Mouse (Mus musculus): ENCODE measurements around the gene Rpl7l1. TPM values are rescaled to one million over a fixed set of nuclear protein-coding genes. Genes with fewer than 3 reads are reported as not detected.
"Not testable (repeated sequence)": the region's sequence is repeated elsewhere in the genome, so short reads cannot be mapped to it uniquely, and the experiment has no call there.

The Rpl7l1 gene
- total RNA-seq, 1 experiment from 2014 or later, result 61.3 TPM

DNA sequence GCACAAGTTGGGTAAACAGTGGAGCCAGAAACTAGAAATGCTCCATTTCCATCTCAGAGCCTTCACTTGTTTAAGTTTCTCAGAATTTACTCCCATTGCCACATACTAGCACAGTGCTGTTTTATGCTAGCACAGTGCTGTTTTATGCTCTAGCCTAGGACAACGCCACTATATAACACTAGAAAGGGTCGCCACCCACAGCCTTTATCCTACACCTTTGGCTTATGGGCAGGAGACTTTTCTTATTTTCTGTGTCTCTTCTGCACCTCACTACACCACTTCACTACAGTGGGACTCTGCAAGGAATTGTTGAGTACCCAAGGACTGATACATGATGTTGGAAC, 722 bp upstream of the Rpl7l1 start:
- ATAC-seq (ENCODE audit: extremely low read depth, insufficient number of reproducible peaks, low FRiP score, poor library complexity, severe bottlenecking), result no peak

DNA sequence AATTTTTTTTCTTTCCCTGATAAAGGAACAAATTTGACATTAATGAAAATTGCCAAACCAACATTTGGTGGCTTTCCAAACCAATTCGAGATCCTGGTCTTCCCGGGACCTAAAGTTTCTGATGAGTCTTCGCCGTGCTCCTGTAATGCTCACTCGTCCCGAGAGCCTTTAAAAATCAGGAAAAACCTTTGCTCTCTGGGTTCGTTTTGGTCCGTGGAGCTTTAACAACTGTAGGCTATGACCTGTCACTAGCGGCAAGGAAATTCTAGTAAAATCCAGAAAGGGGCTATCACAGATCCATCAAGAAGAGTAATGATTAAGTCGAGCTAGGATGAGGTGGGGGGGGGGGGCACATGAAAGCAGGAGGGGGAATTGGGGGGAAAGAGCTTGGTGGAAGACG, 596 bp downstream of the Rpl7l1 start:
- ATAC-seq (ENCODE audit: extremely low read depth, insufficient number of reproducible peaks, low FRiP score, poor library complexity, severe bottlenecking), result no peak

DNA sequence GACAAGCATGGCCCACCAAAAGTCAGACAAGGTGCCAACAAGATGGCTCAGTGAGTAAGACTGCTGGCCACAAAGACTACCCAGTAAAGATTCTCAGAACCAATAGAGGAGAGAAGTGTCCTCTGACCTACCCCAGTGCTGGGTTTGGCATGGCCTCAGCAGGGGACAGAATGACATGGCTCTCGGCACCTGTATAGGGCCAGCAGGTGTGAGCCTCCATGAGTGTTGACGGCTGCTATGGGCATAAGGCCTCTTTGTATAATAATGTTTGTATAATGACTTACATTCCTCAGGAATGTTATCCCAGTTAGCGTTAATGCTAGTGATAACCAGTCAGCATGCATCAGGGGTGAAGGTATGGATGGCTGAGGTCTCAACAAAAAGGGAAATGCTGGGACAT, 6.4 kb downstream of the Rpl7l1 start:
- ATAC-seq (ENCODE audit: extremely low read depth, insufficient number of reproducible peaks, low FRiP score, poor library complexity, severe bottlenecking), result no peak

DNA sequence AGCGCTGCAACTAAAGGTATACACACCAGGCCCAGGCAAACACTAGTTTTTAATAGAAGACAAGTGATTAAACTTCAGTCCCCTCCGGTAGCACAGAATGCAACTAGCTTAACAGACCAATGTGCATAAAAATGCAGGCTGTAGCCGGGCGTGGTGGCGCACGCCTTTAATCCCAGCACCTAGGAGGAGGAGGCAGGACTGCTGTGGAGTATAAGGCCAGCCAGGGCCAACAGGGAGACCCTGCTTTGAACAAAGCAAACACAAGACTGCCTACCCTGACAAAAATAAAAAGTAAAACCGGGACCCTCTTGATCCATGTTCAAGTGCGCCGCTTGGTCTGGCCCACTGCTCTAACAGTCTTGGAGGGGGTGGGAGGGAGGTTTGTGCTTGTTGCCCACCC, 7.4 kb downstream of the Rpl7l1 start:
- no peak for ATAC-seq (ENCODE audit: extremely low read depth, insufficient number of reproducible peaks, low FRiP score, poor library complexity, severe bottlenecking)

DNA sequence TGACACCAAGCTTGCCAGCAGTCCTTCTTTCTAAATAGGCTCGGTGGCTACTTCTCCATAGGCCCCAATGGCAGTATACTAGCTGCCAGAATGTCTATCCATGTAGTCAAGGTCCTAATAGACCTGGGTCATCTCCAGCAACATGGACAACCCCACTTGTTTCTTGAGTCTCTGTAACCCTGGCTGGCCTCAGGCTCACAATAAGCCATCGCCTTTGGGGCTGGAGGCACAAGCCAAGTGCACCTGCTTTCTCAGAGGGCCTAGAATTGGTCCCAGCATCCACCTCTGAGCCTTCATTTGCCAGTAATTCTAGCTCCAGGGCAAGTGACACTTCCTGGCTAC, 8.4 kb downstream of the Rpl7l1 start:
- ATAC-seq (ENCODE audit: extremely low read depth, insufficient number of reproducible peaks, low FRiP score, poor library complexity, severe bottlenecking), result no peak

DNA sequence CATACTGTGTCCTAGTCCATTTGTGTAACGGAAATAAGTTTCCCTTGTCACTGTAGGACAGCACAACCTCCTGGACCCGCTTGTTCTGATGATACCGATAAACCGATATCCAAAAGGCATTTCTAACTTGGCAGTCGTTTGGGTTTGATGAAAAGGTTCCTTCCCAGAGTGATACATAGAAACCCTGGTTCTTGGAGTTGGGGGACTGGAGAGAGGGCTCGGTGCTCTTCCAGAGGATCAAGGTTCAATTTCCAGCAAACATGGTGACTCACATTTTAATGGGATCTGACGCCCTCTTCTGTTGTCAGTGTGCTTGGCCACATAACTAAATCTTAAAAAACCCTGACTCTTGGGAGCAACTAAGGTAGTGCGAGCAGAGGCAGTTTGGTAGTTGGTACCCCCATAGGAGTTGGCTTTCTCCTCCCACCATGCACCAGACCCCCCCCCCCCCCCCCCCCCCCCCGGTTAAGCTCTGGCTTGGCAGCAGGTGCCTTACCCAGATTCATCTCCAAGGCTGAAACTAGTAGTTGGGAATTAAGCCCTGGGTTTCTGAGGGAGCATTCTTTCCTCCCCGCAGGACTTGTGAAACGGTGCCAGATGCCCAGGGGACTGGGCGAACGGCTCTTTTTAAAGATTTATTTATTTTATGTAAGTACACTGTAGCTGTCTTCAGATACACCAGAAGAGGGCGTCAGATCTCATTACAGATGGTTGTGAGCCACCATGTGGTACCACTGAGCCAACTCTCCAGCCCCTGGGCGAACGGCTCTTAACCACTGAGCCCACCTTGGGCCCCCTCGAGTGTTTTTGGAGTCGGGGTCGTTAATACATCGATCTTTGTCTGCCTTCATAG, 9.0 kb downstream of the Rpl7l1 start:
- ATAC-seq (ENCODE audit: extremely low read depth, insufficient number of reproducible peaks, low FRiP score, poor library complexity, severe bottlenecking), result no peak

DNA sequence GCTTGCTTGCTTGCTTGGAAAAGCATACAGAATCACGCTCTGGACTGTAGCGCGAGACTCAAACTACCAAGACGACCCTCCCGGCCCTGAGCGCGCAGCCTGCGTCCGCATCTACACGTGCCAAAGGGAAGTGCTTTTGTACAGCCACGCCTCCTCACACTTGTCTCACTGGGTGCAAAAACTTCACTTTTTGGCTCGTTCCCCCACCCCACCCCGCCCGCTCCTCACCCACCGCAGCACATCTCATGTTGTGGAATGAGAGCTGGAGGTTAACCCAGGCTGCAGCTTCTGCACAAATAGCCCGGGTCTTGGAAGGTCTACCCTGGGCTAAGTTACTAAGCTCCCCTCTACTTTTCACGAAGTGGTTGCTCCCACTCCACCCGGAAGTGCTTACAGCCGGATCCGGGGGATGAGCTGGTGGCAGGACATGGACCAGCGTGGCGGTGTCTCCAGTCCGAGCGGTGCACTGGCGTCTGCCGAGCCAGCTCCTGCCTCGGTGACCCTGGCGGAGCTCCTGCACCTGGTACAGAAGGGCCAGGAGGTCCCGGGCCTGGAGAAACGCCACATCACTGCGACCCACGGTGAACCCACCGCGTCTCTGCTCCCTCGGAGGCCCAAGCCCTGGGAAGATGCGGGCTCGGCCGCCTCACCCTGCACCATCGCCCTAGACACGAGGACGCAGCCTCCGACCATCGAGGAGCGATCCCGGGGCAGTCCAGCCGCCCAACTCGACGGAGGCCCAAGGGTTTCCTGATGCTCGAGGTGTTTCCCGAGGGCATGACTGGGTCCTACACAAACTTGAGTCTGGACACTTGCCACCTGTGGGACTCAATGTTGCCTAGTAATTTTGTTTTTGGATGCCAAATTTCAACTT, 9.8 kb downstream of the Rpl7l1 start, which contains the start of gene 2310039H08Rik:
Gene 2310039H08Rik, plus strand, starts transcription at position 232 of the 874 bp plus-strand sequence.
- ATAC-seq (ENCODE audit: extremely low read depth, insufficient number of reproducible peaks, low FRiP score, poor library complexity, severe bottlenecking), result peak; percentile 81

DNA sequence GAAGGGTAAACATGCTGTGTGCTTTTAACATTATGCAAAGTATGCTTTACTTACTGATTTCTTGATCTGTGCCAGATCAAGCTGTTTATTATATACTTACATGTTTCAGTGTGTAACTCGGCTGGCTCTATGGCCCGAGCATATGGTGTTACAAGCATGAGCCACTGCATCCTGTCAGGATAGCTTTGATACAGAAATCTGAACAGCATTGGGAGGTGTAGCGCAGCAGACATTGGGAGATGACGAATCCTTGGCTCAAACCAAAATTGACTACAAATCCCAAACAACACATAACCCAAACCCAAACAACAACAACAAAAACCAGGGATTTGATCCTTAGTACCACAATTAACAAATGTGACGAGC, 10.5 kb downstream of the Rpl7l1 start:
- ATAC-seq (ENCODE audit: extremely low read depth, insufficient number of reproducible peaks, low FRiP score, poor library complexity, severe bottlenecking), result no peak

DNA sequence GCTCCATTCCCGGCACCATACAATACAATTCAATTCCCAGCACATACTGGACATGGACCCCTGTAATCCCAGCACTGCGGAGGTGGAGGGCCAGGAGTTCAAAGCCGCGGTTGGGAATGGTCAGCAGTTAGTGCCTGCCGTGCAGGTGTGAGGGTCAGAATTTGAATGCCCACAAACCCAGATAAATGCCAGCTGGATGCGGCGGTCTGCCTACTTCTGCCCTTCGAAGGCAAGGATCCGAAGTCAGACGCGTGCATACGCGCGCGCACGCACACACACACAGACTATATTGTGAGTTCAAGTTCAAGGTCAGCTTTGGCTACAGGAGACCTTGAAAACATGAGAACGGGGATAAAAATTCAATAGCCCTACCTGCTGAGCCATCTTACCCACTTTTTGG, 10.9 kb downstream of the Rpl7l1 start:
- ATAC-seq (ENCODE audit: extremely low read depth, insufficient number of reproducible peaks, low FRiP score, poor library complexity, severe bottlenecking), result no peak

DNA sequence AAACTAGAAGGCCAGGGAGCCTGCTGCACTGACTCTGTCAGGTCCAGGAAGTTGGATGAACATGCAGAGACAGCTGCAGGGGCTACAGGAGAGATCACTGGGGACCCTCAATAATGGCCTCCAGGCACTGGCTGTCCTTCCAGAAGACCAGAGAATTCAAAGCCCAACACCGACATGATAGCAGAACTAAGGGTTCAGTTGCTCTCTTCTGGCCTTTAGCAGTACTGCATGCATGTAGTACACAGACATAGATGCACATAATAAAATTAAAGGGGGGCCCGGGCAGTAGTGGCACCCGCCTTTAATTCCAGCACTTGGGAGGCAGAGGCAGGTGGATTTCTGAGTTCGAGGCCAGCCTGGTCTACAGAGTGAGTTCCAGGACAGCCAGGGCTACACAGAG, 11.4 kb downstream of the Rpl7l1 start:
- ATAC-seq (ENCODE audit: extremely low read depth, insufficient number of reproducible peaks, low FRiP score, poor library complexity, severe bottlenecking), result no peak

DNA sequence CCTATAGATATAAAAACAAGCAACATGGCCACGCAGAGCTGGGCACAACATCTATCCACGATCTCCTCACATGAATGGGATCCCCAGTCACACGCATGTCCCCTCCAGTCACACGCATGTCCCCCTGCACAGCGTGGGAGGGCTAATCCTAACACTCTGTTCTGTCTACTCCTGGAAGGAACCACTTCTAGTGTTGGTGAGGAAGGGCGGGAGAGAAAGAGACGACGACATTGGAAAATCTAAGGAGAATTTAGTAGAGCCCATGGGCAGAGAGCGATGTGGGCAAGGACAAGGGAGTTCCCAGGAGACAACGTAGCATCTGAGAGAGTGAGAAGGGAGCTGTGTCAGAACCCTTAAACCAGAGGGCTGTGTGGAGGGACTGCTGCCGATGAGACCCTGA, 11.9 kb downstream of the Rpl7l1 start:
- no peak for ATAC-seq (ENCODE audit: extremely low read depth, insufficient number of reproducible peaks, low FRiP score, poor library complexity, severe bottlenecking)

DNA sequence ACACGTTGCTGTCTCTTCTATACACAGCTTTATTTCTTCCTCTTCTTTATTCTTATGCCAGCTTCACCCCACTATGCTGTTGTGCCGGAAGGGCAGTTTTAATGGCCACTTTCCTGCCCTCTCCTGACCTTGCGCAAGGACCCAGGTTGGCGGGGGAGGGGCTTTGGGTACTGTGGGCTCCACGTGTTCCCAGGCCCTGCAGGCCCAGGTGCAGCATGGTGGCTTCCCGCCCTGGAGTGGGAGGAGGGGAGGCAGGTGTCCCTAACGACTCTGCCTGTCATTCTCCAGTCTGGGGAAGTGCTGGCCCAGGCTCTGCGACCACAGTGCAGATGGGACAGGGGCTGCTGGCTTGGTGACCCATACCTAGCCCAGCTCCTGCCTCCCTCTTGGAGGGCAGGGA, 14.6 kb downstream of the Rpl7l1 start:
- ATAC-seq (ENCODE audit: extremely low read depth, insufficient number of reproducible peaks, low FRiP score, poor library complexity, severe bottlenecking), result no peak

DNA sequence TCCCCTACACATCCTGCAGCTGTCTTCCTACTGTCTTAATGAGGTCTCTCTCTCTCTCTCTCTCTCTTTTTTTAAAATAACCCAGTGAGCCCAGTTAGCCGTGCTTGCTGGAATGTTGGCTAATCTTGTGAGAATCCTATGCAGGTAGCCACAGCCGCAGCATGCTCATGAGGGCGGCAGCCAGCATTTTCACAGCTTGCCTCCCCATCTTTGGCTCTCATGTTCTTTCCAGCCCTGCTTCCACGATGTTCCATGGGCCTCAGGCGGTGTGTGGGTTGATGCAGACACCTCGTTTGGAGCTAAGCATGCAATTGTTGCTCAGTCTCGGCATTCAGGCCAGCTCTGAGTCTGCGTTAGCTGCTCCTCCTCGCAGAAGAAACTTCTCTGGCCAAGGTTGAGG, 17.6 kb downstream of the Rpl7l1 start:
- not testable (repeated sequence) for ATAC-seq (ENCODE audit: extremely low read depth, insufficient number of reproducible peaks, low FRiP score, poor library complexity, severe bottlenecking)

DNA sequence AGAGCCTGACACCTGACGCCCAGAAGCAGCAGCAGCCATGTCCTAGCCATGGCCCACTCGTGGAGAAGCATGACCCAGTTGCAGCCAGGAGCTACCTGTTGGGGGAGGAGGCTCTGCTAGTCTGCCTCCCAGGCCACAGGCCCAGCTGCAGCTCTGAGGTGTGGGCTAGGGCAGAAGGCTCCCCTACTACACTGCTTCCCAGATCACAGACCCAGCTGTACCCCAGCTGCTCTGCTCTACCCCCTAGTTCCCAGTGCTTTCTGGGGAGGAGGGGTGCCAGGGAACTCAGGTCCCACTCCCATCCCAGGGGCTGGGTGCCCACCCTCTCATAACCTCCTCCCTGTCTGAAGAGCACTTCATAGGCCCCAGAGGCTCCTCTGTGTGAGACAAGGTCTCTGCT, 18.9 kb downstream of the Rpl7l1 start, which contains the start of gene Ptcra:
Gene Ptcra, minus strand, starts transcription at position 169 of the 400 bp plus-strand sequence.
- no peak for ATAC-seq (ENCODE audit: extremely low read depth, insufficient number of reproducible peaks, low FRiP score, poor library complexity, severe bottlenecking)

DNA sequence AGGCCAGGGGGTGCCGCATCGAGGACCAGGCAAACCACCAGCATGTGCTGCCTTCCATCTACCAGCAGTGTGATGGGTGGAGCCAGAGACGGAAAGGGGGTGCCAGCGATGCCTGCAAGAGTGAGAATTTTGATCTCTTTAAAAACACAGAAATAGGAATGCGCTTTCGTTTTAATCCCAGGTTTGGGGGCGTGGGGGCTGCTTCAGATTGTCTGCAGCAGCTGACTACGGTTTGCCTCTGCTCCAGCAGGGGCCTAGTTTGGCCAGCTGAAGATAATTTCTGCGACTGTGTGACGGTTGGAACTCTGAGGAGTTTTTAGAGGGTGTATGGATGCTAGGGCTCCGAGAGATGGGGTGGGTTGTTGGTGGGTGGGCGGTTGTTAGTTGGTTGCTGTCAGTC, 23.7 kb downstream of the Rpl7l1 start:
- ATAC-seq (ENCODE audit: extremely low read depth, insufficient number of reproducible peaks, low FRiP score, poor library complexity, severe bottlenecking), result no peak

DNA sequence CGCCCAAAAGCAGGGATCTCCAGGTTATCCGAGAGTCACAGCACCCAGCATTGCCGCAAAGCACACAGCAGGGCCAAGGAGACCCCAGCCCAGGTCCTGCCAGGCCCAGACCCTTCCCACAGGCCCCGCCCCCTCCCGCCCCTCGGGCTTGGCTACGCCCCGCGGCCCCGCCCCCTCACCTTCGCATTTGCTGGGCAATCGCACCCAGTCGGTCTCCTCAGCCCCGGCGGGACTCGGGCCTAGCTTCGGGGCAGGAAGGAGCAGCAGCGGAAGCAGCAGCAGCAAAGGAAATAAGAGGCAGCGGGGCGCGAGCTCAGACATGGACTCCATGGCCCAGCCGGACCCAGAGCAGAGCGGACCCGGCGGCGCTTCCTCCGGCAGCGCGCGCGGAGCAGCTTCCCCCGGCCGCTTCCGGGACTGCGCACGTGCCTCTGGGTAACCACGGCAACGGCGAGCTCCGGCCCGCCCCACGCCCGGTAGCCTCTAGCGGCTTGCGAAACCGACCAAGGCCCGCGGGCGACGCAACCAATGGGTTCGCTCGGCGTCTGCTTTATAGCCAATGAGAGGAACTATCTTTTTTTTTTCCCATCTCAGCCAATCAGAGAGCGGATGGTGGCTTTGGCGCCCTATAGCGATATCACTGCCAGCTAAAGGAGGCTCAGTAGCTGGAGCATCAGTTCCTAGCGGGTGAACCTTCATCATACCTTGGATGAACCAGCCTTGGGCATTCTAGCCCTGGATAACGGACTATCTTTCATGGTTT, 30.5 kb downstream of the Rpl7l1 start, which contains the start of gene Cnpy3:
Gene Cnpy3, minus strand, starts transcription at position 421 of the 763 bp plus-strand sequence.
- ATAC-seq (ENCODE audit: extremely low read depth, insufficient number of reproducible peaks, low FRiP score, poor library complexity, severe bottlenecking), result peak; percentile 87

DNA sequence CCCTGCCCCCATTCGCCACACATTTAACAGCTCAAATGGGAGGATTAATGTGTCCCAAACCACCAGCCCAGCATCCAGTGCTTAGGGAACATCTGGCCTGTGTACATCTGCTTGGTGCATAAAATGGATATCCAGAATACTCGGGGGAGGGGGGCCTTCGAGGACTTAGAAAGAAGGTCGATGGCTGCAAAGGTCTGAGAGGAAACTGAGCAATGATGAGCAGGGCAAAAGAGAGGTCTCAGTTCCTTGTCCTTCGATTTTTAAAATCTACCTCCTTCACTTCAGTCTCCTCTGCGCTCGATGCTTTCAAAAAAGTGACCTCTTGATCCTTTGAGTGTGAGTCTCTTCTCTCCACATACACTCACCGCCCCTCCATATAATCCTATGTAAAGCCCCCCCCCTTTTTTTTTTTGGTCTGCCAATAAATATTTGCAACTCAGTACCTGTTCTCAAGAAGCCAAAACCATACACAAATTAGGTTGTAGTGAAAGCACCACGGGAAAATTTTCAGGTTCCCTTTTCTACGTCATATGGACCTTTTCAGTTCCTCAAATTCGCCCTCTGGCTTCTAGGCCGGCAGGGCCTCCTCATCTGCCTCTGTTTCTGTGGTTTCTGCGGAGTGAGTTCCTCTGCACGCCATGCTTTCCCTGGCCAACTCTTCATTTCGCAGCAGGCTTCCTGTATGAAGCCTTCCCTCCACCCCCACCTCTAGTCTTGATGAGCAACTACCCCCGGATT, 31.2 kb downstream of the Rpl7l1 start:
- ATAC-seq (ENCODE audit: extremely low read depth, insufficient number of reproducible peaks, low FRiP score, poor library complexity, severe bottlenecking), result peak; percentile 79

DNA sequence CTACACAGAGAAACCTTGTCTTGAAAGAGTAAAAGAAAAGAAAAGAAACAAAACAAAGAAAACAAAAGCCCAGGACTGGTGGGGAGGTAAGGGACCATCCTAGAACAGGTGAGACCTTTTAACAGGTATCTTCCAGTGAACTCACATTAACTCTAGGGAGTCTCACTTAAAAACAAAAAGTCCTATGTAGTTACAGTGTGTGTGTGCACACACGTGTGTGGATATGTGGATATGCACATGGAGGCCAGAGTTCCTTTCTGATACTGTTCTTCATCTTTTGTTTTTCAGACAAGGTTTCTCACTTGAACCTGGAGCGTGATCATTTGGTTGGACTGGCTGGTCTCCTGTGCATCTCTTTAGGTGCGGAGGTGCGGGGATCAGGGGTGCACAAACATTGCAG, 31.9 kb downstream of the Rpl7l1 start:
- ATAC-seq (ENCODE audit: extremely low read depth, insufficient number of reproducible peaks, low FRiP score, poor library complexity, severe bottlenecking), result no peak

DNA sequence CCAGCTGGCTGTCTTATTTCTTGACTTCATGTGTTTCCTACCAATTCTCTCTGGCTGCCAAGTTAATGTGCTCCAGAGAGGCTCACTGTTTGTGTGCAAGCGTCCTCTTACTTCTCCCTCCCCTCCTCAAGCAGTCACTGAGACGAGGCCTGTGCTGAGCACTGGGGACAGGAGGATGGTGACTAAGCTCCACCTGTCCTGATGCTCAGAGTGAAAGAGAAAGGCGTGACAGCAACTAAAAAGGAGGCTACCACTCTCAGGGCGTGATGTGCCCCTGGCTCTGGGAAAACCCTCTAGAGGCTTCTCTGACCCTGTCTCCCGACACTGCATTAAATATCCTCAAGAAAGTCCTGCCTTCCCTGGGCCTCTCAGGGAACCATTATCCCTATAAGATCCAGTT, 33.2 kb downstream of the Rpl7l1 start:
- no peak for ATAC-seq (ENCODE audit: extremely low read depth, insufficient number of reproducible peaks, low FRiP score, poor library complexity, severe bottlenecking)

Measured in neutrophil, adult 5-6 weeks (primary cell).